Mouse (Mus musculus): Measurements from ENCODE around the gene Neto2.

DNA sequence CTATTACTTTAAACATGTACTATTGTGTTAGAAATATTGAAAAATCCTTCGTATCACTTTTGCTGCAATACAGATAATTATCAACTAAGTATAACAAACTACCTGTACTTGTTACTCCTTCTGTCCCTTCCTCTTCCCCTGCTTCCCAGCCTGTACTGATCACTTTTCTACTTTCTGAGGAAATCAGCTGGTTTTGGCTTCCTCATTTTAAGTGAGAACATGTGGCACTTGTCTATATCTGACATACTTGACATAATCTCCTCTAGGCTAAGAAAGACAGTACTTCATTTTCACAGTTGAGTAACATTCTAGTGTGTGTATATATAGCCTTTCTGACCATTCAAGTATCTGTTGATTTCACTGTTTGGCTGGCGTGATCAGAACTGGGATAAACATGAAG, 49.5 kb downstream of the Neto2 start:
- TF ChIP-seq CTCF (IDR thresholded peaks at IDR 0.05; ENCODE audit: low read depth): no peak
- no peak for TF ChIP-seq EP300 (IDR thresholded peaks at IDR 0.05; ENCODE audit: low read depth)
